33 mouse cellular contexts compared by ENCODE assay signal in genomic region chr12:55306371-55306770, GRCm38 (mm10). TPM values are rescaled to one million over a fixed set of nuclear protein-coding genes. Genes with fewer than 3 reads are reported as not detected.
DNase-seq lines count a peak whose midpoint lies in the region; ATAC-seq and TF ChIP-seq lines count a peak whose summit lies in the region.
"Had no signal": no experiment of that assay in that cellular context is flagged by ENCODE, and none has a peak within 500 bp of the region (broad histone marks: within the 10 kb centered on the region; RNA-seq: fewer than 3 reads in every experiment).

No protein-coding gene starts in this region.

- TF ChIP-seq EP300 in lung, postnatal 0 days (IDR thresholded peaks at IDR 0.05) = no peak
- no peak for TF ChIP-seq EP300 in MEL (IDR thresholded peaks at IDR 0.05; ENCODE audit: low read depth in 1 of 2, low read length in 2 of 2)
- TF ChIP-seq EP300 in stomach, postnatal 0 days (optimal IDR thresholded peaks at IDR 0.05) = no peak

- H3K9ac ChIP-seq in hindbrain, postnatal 0 days (replicated peaks; ENCODE audit: low read length) = no peak overlapping the region
- no peak overlapping the region for H3K9ac ChIP-seq in hindbrain, embryonic 12.5 days
- no peak overlapping the region for H3K9ac ChIP-seq in lung, postnatal 0 days (replicated peaks; ENCODE audit: low read depth)
- no peak overlapping the region for H3K9ac ChIP-seq in MEL (ENCODE audit: control insufficient read depth, low read depth, low read length, poor library complexity, severe bottlenecking)
- no peak overlapping the region for H3K9ac ChIP-seq in stomach, postnatal 0 days (ENCODE audit: low read length)
- H3K9ac ChIP-seq: embryonic facial prominence, embryonic 12.5 days; heart, embryonic 12.5 days; hindbrain, embryonic 14.5 days; liver, embryonic 13.5 days; lung, embryonic 15.5 days; midbrain, embryonic 12.5 days; neural tube, embryonic 13.5 days had no signal

- no peak overlapping the region for H3K4me3 ChIP-seq in hindbrain, postnatal 0 days (ENCODE audit: low read length)
- no peak overlapping the region for H3K4me3 ChIP-seq in hindbrain, embryonic 12.5 days
- no peak overlapping the region for H3K4me3 ChIP-seq in lung, postnatal 0 days (ENCODE audit: low read depth, low read length)
- no peak overlapping the region for H3K4me3 ChIP-seq in lung, adult 2 months (replicated peaks; ENCODE audit: extremely low read depth, low read depth, low read length)
- H3K4me3 ChIP-seq in MEL (ENCODE audit: control insufficient read depth in 1 of 2, insufficient read depth in 1 of 2, low read depth in 2 of 2, low read length in 2 of 2) = no peak overlapping the region
- no peak overlapping the region for H3K4me3 ChIP-seq in stomach, postnatal 0 days (ENCODE audit: low read depth, low read length)
- H3K4me3 ChIP-seq: embryonic facial prominence, embryonic 12.5 days; heart, embryonic 12.5 days; left cerebral cortex, adult 2 months; liver, embryonic 13.5 days; lung, embryonic 15.5 days; midbrain, embryonic 12.5 days; neural tube, embryonic 13.5 days had no signal

- H3K4me2 ChIP-seq in hindbrain, postnatal 0 days (ENCODE audit: low read depth, low read length) = no peak overlapping the region
- no peak overlapping the region for H3K4me2 ChIP-seq in hindbrain, embryonic 12.5 days (replicated peaks)
- no peak overlapping the region for H3K4me2 ChIP-seq in lung, postnatal 0 days (replicated peaks; ENCODE audit: low read depth, low read length)
- H3K4me2 ChIP-seq in stomach, postnatal 0 days (replicated peaks; ENCODE audit: low read depth) = no peak overlapping the region
- H3K4me2 ChIP-seq: embryonic facial prominence, embryonic 12.5 days; heart, embryonic 12.5 days; hindbrain, embryonic 14.5 days; liver, embryonic 13.5 days; lung, embryonic 15.5 days; midbrain, embryonic 12.5 days; neural tube, embryonic 13.5 days had no signal

- no peaks in the 10 kb centered on the region for H3K27me3 ChIP-seq in hindbrain, postnatal 0 days (ENCODE audit: insufficient read depth, low read length)
- no peaks in the 10 kb centered on the region for H3K27me3 ChIP-seq in hindbrain, embryonic 12.5 days
- no peaks in the 10 kb centered on the region for H3K27me3 ChIP-seq in lung, postnatal 0 days (replicated peaks; ENCODE audit: insufficient read depth, low read length)
- no peaks in the 10 kb centered on the region for H3K27me3 ChIP-seq in MEL (ENCODE audit: control insufficient read depth in 1 of 2, insufficient read depth in 2 of 2, low read length in 2 of 2)
- no peaks in the 10 kb centered on the region for H3K27me3 ChIP-seq in stomach, postnatal 0 days (ENCODE audit: control insufficient read depth, insufficient read depth, low read length)
- H3K27me3 ChIP-seq: embryonic facial prominence, embryonic 12.5 days; heart, embryonic 12.5 days; liver, embryonic 13.5 days; lung, embryonic 15.5 days; midbrain, embryonic 12.5 days; neural tube, embryonic 13.5 days had no signal

- no peak for DNase-seq in hindbrain, postnatal 0 days (ENCODE audit: low spot score)
- DNase-seq in lung, postnatal 0 days (ENCODE audit: low spot score) = no peak
- DNase-seq in lung, adult 2 months = no peak
- DNase-seq in MEL (ENCODE audit: low read depth, low spot score) = no peak
- DNase-seq in stomach, postnatal 0 days (ENCODE audit: low spot score) = no peak
- DNase-seq in embryo, embryonic 9.5 days (ENCODE audit: extremely low spot score) = no peak
- DNase-seq: adrenal gland, postnatal 10 days; cerebellum, adult 11 months; cerebellum, adult 9-10 months; cerebellum, postnatal 36 days; gastrocnemius, postnatal 25 days; heart, adult 18-20 months; heart, postnatal 4 days; kidney, adult 8-10 months; kidney, postnatal 10 days; left cerebral cortex, postnatal 4 days; liver, embryonic 13.5 days; lung, postnatal 36 days; retina, postnatal 1 day; right cerebral cortex, postnatal 25 days; spleen, adult 18-20 months; thymus, adult 18-20 months; thymus, postnatal 25 days had no signal

- peaks cover 8% of the 10 kb centered on the region for H3K79me2 ChIP-seq in MEL (ENCODE audit: control insufficient read depth, insufficient read depth, low read length, poor library complexity)

- H3K9me3 ChIP-seq in hindbrain, postnatal 0 days (ENCODE audit: low read length) = no peaks in the 10 kb centered on the region
- no peaks in the 10 kb centered on the region for H3K9me3 ChIP-seq in hindbrain, embryonic 12.5 days (replicated peaks)
- no peaks in the 10 kb centered on the region for H3K9me3 ChIP-seq in lung, postnatal 0 days (ENCODE audit: low read length)
- H3K9me3 ChIP-seq in MEL (replicated peaks; ENCODE audit: insufficient read depth, low read length) = no peaks in the 10 kb centered on the region
- no peaks in the 10 kb centered on the region for H3K9me3 ChIP-seq in stomach, postnatal 0 days (ENCODE audit: control insufficient read depth, low read length)
- H3K9me3 ChIP-seq: embryonic facial prominence, embryonic 12.5 days; heart, embryonic 12.5 days; liver, embryonic 13.5 days; lung, embryonic 15.5 days; midbrain, embryonic 12.5 days; neural tube, embryonic 13.5 days had no signal

- no peak; the same call in 1 of the 2 replicates for TF ChIP-seq RAD21 in MEL (IDR thresholded peaks at IDR 0.05; ENCODE audit: low read depth, low read length)

- no peak overlapping the region for H3K27ac ChIP-seq in hindbrain, postnatal 0 days
- no peak overlapping the region for H3K27ac ChIP-seq in hindbrain, embryonic 12.5 days
- H3K27ac ChIP-seq in lung, postnatal 0 days (ENCODE audit: low read length) = no peak overlapping the region
- H3K27ac ChIP-seq in MEL (ENCODE audit: control insufficient read depth, low read depth, low read length) = no peak overlapping the region
- no peak overlapping the region for H3K27ac ChIP-seq in stomach, postnatal 0 days (replicated peaks)
- H3K27ac ChIP-seq: embryonic facial prominence, embryonic 12.5 days; hindbrain, embryonic 14.5 days; left cerebral cortex, adult 2 months; liver, embryonic 13.5 days; lung, embryonic 15.5 days; midbrain, embryonic 12.5 days; neural tube, embryonic 13.5 days had no signal

- TF ChIP-seq CTCF in hindbrain, postnatal 0 days (IDR thresholded peaks at IDR 0.05; ENCODE audit: low read depth) = 0 out of 2 replicates have a peak, but pooled peaks have one; percentile 3
- TF ChIP-seq CTCF in lung, postnatal 0 days (IDR thresholded peaks at IDR 0.05) = peak; percentile 20
- no peak for TF ChIP-seq CTCF in lung, adult 2 months (IDR thresholded peaks at IDR 0.05; ENCODE audit: insufficient read depth, low read length)
- TF ChIP-seq CTCF in MEL (IDR thresholded peaks at IDR 0.05 in 2 of 3, conservative IDR thresholded peaks at IDR 0.05 in 1 of 3; ENCODE audit: control insufficient read depth in 1 of 3, insufficient read depth in 1 of 3, low read depth in 2 of 3, low read length in 3 of 3, poor library complexity in 1 of 3, severe bottlenecking in 1 of 3) = peak in 2 of 3 experiments; percentile 21 to 23; a peak in 5 of 6 replicates
- 0 out of 2 replicates have a peak, but pooled peaks have one; percentile 16 for TF ChIP-seq CTCF in stomach, postnatal 0 days (IDR thresholded peaks at IDR 0.05; ENCODE audit: low read depth)

- WGBS in hindbrain, postnatal 0 days = 97% methylated on average over 4 of the region's 4 CpGs
- 96% methylated on average over 4 of the region's 4 CpGs for WGBS in hindbrain, embryonic 12.5 days
- 96% methylated on average over 4 of the region's 4 CpGs for WGBS in lung, postnatal 0 days
- over 99% methylated on average over 4 of the region's 4 CpGs for WGBS in lung, adult 2 months
- 99% methylated on average over 4 of the region's 4 CpGs for WGBS in stomach, postnatal 0 days

- peaks cover 11% of the 10 kb centered on the region; the same call in 1 of the 2 replicates for H3K4me1 ChIP-seq in hindbrain, postnatal 0 days (ENCODE audit: insufficient read depth, low read length)
- H3K4me1 ChIP-seq in hindbrain, embryonic 12.5 days = peaks cover 15% of the 10 kb centered on the region
- peaks cover 8% of the 10 kb centered on the region; the same call in 1 of the 2 replicates for H3K4me1 ChIP-seq in lung, postnatal 0 days (ENCODE audit: insufficient read depth, low read depth, low read length)
- peaks cover 9% of the 10 kb centered on the region; the same call in 1 of the 2 replicates for H3K4me1 ChIP-seq in lung, adult 2 months (ENCODE audit: control insufficient read depth, insufficient read depth, low read length)
- peaks cover 3 to 7% of the 10 kb centered on the region in 2 experiments; a peak in 3 of 4 replicates for H3K4me1 ChIP-seq in MEL (ENCODE audit: control insufficient read depth in 1 of 2, insufficient read depth in 2 of 2, low read length in 2 of 2)
- H3K4me1 ChIP-seq in stomach, postnatal 0 days (replicated peaks; ENCODE audit: control insufficient read depth, insufficient read depth) = no peaks in the 10 kb centered on the region

- TF ChIP-seq POLR2A in lung, adult 2 months (IDR thresholded peaks at IDR 0.05; ENCODE audit: borderline replicate concordance, extremely low read depth, low read depth, low read length) = no peak
- no peak for TF ChIP-seq POLR2A in MEL (IDR thresholded peaks at IDR 0.05; ENCODE audit: control insufficient read depth in 1 of 2, insufficient read depth in 1 of 2, low read depth in 1 of 2, low read length in 2 of 2, poor library complexity in 1 of 2)

- ATAC-seq in hindbrain, postnatal 0 days = no peak
- ATAC-seq in hindbrain, embryonic 12.5 days (ENCODE audit: low FRiP score) = no peak
- no peak for ATAC-seq in lung, postnatal 0 days
- no peak for ATAC-seq in stomach, postnatal 0 days (ENCODE audit: low FRiP score, low TSS enrichment)
- ATAC-seq in cerebellum, adult (ENCODE audit: insufficient number of reproducible peaks, low FRiP score, low TSS enrichment) = no peak
- ATAC-seq: forebrain, embryonic 14.5 days had no signal

- H3K36me3 ChIP-seq in hindbrain, postnatal 0 days (ENCODE audit: insufficient read depth, low read length) = no peaks in the 10 kb centered on the region
- peaks cover 22% of the 10 kb centered on the region for H3K36me3 ChIP-seq in hindbrain, embryonic 12.5 days
- no peaks in the 10 kb centered on the region; the same call in 1 of the 2 replicates for H3K36me3 ChIP-seq in lung, postnatal 0 days (ENCODE audit: insufficient read depth, low read length)
- H3K36me3 ChIP-seq in MEL (ENCODE audit: control insufficient read depth in 1 of 2, insufficient read depth in 2 of 2, low read length in 2 of 2) = peaks cover 0 to 10% of the 10 kb centered on the region in 2 experiments; a peak in 2 of 4 replicates
- no peaks in the 10 kb centered on the region for H3K36me3 ChIP-seq in stomach, postnatal 0 days (ENCODE audit: control insufficient read depth, insufficient read depth, low read length)

RNA-seq across cellular contexts. Expression of gene Ppp2r3c, which starts 3.6 kb away (rescaled TPM):
- 7.7 and 10.2 TPM in 2 replicates for total RNA-seq in hindbrain, postnatal 0 days (2014; rRNA removed)
- polyA plus RNA-seq in hindbrain, postnatal 0 days (2015; fragmentation: Nextera tagmentation; extraction: Ambion mirVana) = 18.4 and 19.6 TPM in 2 replicates
- polyA plus RNA-seq in hindbrain, embryonic 12.5 days (2016; fragmentation: Nextera tagmentation; extraction: Ambion mirVana) = 26.2 and 29.5 TPM in 2 replicates
- 7.6 and 8.2 TPM in 2 replicates for polyA plus RNA-seq in lung, postnatal 0 days (2015; fragmentation: Nextera tagmentation; extraction: Ambion mirVana)
- polyA plus RNA-seq in lung, adult 2 months (2012; rRNA removed) = 1.2 and 1.9 TPM in 2 replicates
- 10.9 and 12.6 TPM in 2 replicates for total RNA-seq in MEL (2012; rRNA removed)
- 10 to 100 TPM in 1 of 2 experiments, not detected in 1; 12.3 TPM for polyA plus RNA-seq in MEL (2012; ENCODE audit: insufficient read depth in 1 of 2, insufficient read length in 2 of 2, low read depth in 1 of 2, low replicate concordance in 2 of 2, missing spikeins in 1 of 2)
- 7.2 and 8.0 TPM in 2 replicates for polyA plus RNA-seq in stomach, postnatal 0 days (2015; fragmentation: Nextera tagmentation; extraction: Ambion mirVana)

RNA-seq across cellular contexts. Expression of gene 1110008L16Rik, which starts 7.0 kb away (rescaled TPM):
- total RNA-seq in hindbrain, postnatal 0 days (2014; rRNA removed) = 9.8 and 10.4 TPM in 2 replicates
- polyA plus RNA-seq in hindbrain, postnatal 0 days (2015; fragmentation: Nextera tagmentation; extraction: Ambion mirVana) = 7.6 and 7.8 TPM in 2 replicates
- 12.0 and 13.3 TPM in 2 replicates for polyA plus RNA-seq in hindbrain, embryonic 12.5 days (2016; fragmentation: Nextera tagmentation; extraction: Ambion mirVana)
- 8.1 and 9.2 TPM in 2 replicates for polyA plus RNA-seq in lung, postnatal 0 days (2015; fragmentation: Nextera tagmentation; extraction: Ambion mirVana)
- polyA plus RNA-seq in lung, adult 2 months (2012; rRNA removed) = 2.3 and 3.1 TPM in 2 replicates
- total RNA-seq in MEL (2012; rRNA removed) = 21.4 and 26.2 TPM in 2 replicates
- 10 to 100 TPM in 1 of 2 experiments, not detected in 1; 24.9 TPM for polyA plus RNA-seq in MEL (2012; ENCODE audit: insufficient read depth in 1 of 2, insufficient read length in 2 of 2, low read depth in 1 of 2, low replicate concordance in 2 of 2, missing spikeins in 1 of 2)
- 30.0 and 30.2 TPM in 2 replicates for polyA plus RNA-seq in stomach, postnatal 0 days (2015; fragmentation: Nextera tagmentation; extraction: Ambion mirVana)
